Mouse (Mus musculus) CD8-positive naive resting alpha-beta T cell, adult 57 days (primary cell): ENCODE data around the gene Ctss. TPM values are rescaled to one million over a fixed set of nuclear protein-coding genes. Genes with fewer than 3 reads are reported as not detected.

Source experiments
- total RNA-seq: library from RNA; stranded (reverse); gene quantifications from one replicate; pipeline ENCODE4 v1.2.4, GENCODE M21; 2023

The Ctss gene
- total RNA-seq = 89.0 TPM

DNA sequence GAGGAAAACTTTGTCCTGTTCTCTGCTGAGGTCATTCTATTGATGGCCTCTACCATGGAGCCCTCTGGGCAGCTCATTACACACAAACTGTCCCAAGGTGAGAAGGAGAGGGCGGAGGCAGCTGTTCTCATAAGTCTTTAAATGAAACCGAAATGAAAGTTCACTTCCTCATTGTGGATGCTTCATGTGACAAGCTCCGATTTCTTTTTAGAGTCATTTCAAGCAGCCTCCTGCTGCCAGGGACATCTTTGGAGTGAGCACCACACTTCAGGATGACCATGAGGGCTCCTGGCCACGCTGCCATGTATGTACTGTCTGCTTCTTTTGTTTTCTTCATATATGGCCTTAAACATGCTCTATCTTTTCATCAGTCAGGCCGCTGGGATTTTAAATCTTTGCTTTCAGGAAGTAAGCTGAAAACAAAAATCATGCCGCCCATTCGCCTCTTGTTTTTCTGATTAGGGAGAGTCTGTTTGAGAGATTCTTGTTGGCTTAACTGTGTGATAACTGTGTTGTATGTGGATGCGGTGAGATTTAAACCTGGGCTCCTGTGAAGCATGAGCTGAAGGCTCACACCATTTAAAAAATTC is at the start of gene Ctss:
Gene Ctss (plus strand): TSS at position 165 of the 590 bp plus-strand sequence.

DNA sequence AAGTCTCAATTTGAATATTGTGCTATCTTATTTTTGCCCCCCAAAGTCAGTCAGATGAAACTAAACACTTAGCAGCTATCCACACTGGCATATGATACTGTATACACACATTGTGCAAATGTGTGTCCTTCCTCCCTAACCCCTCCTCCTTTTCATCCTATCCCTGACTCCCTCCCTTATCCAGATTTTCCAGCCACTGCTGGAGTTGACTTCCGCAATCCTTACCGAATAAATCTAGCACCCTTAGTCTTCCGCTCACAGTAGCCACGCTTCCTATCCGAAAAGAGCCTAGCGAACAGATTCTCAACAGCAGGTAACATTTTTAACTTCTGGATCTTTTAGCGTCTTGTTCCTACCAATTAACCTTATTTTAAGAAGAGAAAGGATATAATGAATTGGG is 27.6 kb upstream of the Ctss start, which contains the start of gene Ctsk:
Gene Ctsk (plus strand): TSS at position 233 of the 400 bp plus-strand sequence.

DNA sequence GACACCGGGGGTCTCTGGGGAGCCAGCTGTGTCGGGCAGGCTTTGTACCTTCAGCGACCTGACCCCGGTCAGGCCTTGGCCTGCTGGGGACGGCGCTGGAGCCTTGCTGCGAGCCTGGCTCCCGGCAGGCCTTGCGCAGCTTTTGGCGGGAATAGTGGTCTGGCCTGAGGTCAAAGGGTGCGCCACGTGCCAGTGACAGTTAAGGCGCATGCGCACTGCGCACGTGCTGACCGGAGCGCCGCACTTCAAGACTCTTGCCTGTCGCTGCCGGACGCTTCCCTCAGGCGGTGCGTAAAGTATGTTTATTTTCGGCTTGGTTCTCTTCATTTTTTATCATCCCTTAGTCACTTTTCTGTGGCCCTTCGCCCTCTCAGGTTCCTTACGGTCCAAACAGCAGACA is 32.9 kb downstream of the Ctss start, which contains the start of gene Hormad1:
Gene Hormad1 (plus strand): TSS at position 241 of the 400 bp plus-strand sequence.

DNA sequence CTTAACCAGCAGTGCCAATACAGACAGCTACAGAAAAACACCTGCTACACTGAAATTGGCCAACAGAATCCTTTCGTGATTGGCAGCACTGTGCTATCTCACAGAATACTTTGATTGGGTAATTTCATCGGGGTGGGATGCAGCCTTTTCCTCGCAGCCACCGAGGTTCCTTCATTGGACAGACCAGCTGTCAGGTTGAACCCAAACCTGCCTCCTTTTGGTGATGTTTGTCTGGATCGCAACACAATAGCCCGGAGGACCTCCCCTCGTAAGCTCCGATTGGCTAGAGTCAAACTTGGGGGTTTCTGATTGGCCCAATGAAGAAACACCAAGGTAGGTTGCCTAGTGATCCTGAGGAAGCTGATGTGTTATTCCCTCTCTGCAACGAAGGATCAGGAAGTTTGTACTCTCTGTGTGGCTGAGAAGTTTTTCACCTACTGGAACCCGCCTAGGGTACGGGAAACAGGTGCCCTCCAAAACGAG is 62.1 kb downstream of the Ctss start, which contains the start of gene Golph3l:
Gene Golph3l (plus strand): TSS at position 331 of the 483 bp plus-strand sequence.

Other genes starting within 250 kb of the Ctss start
- gene Mindy1, start 245.4 kb upstream of the Ctss start, total RNA-seq = 14.1 TPM
- 8.6 TPM for gene Prune1, start 244.7 kb upstream of the Ctss start, total RNA-seq
- 0.31 TPM for gene Anxa9, start 219.6 kb upstream of the Ctss start, total RNA-seq
- gene Cers2, start 212.0 kb upstream of the Ctss start, total RNA-seq = 95.4 TPM
- gene Setdb1, start 169.6 kb upstream of the Ctss start, total RNA-seq = 36.6 TPM
- gene 4930558C23Rik, start 123.9 kb upstream of the Ctss start, total RNA-seq = not detected
- gene Arnt, start 92.4 kb upstream of the Ctss start, total RNA-seq = 70.6 TPM
- gene Ctsk, start 27.5 kb upstream of the Ctss start, total RNA-seq = 1.9 TPM
- not detected for gene Hormad1, start 32.9 kb downstream of the Ctss start, total RNA-seq
- 26.1 TPM for gene Golph3l, start 62.1 kb downstream of the Ctss start, total RNA-seq
- gene Ensa, start 98.2 kb downstream of the Ctss start, total RNA-seq = 106 TPM
- 250 TPM for gene Mcl1, start 132.0 kb downstream of the Ctss start, total RNA-seq
- 8.4 TPM for gene Adamtsl4, start 161.1 kb downstream of the Ctss start, total RNA-seq
- gene Ecm1, start 212.8 kb downstream of the Ctss start, total RNA-seq = 59.9 TPM
- 102 TPM for gene Tars2, start 233.4 kb downstream of the Ctss start, total RNA-seq